In genomic region chr2:33639301-33640170, GRCm38 (mm10) we compare ENCODE assay signal across 9 mouse cellular contexts. TPM values are rescaled to one million over a fixed set of nuclear protein-coding genes. Genes with fewer than 3 reads are reported as not detected.
DNase-seq lines count a peak whose midpoint lies in the region; ATAC-seq and TF ChIP-seq lines count a peak whose summit lies in the region.
"Had no signal": no experiment of that assay in that cellular context is flagged by ENCODE, and none has a peak within 500 bp of the region (broad histone marks: within the 10 kb centered on the region; RNA-seq: fewer than 3 reads in every experiment).

No protein-coding gene starts in this region.

- no peak overlapping the region for H3K9ac ChIP-seq in liver, embryonic 11.5 days (ENCODE audit: low read depth, low read length)
- peak overlapping the region; percentile 99 for H3K9ac ChIP-seq in limb, embryonic 12.5 days (replicated peaks)
- H3K9ac ChIP-seq: liver, embryonic 14.5 days had no signal

- no peak for ATAC-seq in liver, embryonic 11.5 days (replicated peaks; ENCODE audit: low FRiP score)
- no peak for ATAC-seq in limb, embryonic 12.5 days (ENCODE audit: insufficient number of reproducible peaks, insufficient read depth, low FRiP score, low TSS enrichment, low read depth)

- 0 out of 2 replicates have a peak, but pooled peaks cover 3% of the 10 kb centered on the region for H3K4me1 ChIP-seq in liver, embryonic 11.5 days (replicated peaks; ENCODE audit: control insufficient read depth, insufficient read depth, low read length)
- peaks cover 45% of the 10 kb centered on the region for H3K4me1 ChIP-seq in limb, embryonic 12.5 days (replicated peaks)

- peaks cover 100% of the 10 kb centered on the region for H3K27me3 ChIP-seq in liver, embryonic 11.5 days (replicated peaks; ENCODE audit: control insufficient read depth, insufficient read depth, low read length)
- H3K27me3 ChIP-seq in limb, embryonic 12.5 days: peaks cover 96% of the 10 kb centered on the region

- peak overlapping the region; percentile 32 for H3K4me3 ChIP-seq in liver, embryonic 11.5 days (ENCODE audit: low read depth, low read length)
- peak overlapping the region; percentile 72 for H3K4me3 ChIP-seq in limb, embryonic 12.5 days (replicated peaks)
- no peak overlapping the region for H3K4me3 ChIP-seq in left cerebral cortex, adult 2 months

- WGBS in liver, embryonic 11.5 days: under 1% methylated on average over 71 of the region's 71 CpGs
- under 1% methylated on average over 71 of the region's 71 CpGs for WGBS in limb, embryonic 12.5 days

- H3K36me3 ChIP-seq in liver, embryonic 11.5 days (ENCODE audit: control insufficient read depth, insufficient read depth, low read length): no peaks in the 10 kb centered on the region
- H3K36me3 ChIP-seq in limb, embryonic 12.5 days: peaks cover 7% of the 10 kb centered on the region; the same call in 1 of the 2 replicates

- no peaks in the 10 kb centered on the region for H3K9me3 ChIP-seq in liver, embryonic 11.5 days (ENCODE audit: control insufficient read depth, low read length)
- no peaks in the 10 kb centered on the region for H3K9me3 ChIP-seq in limb, embryonic 12.5 days

- intact Hi-C loops in left cerebral cortex, adult 2 months (cut with DNase I): loop anchor here (5.0 kb wide), 1 partner anchor 72 kb away; no protein-coding TSS in a partner anchor

- peak overlapping the region; percentile 47 for H3K4me2 ChIP-seq in liver, embryonic 11.5 days
- H3K4me2 ChIP-seq in limb, embryonic 12.5 days: peak overlapping the region; percentile 74

- H3K27ac ChIP-seq in liver, embryonic 11.5 days (ENCODE audit: low read depth, low read length): no peak overlapping the region
- peak overlapping the region; percentile 93 for H3K27ac ChIP-seq in limb, embryonic 12.5 days
- H3K27ac ChIP-seq in left cerebral cortex, adult 2 months: no peak overlapping the region
- H3K27ac ChIP-seq: liver, embryonic 14.5 days had no signal

- DNase-seq in liver, embryonic 11.5 days (ENCODE audit: low spot score): no peak
- DNase-seq in liver: no peak
- DNase-seq in gastrocnemius, postnatal 25 days: peak; percentile 27
- peak; percentile 37 for DNase-seq in naive thymus-derived CD4-positive, alpha-beta T cell, adult 2 months (ENCODE audit: low read depth)
- DNase-seq in left cerebral cortex, adult 8-10 months (ENCODE audit: low spot score in 2 of 2): no peak
- DNase-seq in left cerebral cortex, adult 2 months (ENCODE audit: extremely low spot score in 1 of 2, low spot score in 2 of 2): no peak
- no peak for DNase-seq in urinary bladder, adult 2 months (ENCODE audit: low spot score)

- TF ChIP-seq CTCF in left cerebral cortex, adult 2 months (IDR thresholded peaks at IDR 0.05): no peak

RNA-seq across cellular contexts. Expression of gene Lmx1b, which starts 0.8 kb away (rescaled TPM):
- 0.14 TPM in 1 of 2 replicates, not detected in the other for polyA plus RNA-seq in liver, embryonic 11.5 days (2014; fragmentation: Nextera tagmentation; extraction: Ambion mirVana)
- total RNA-seq in gastrocnemius, postnatal 25 days (2021): under 1 TPM; 0.05 to 0.24 TPM
- polyA plus RNA-seq in limb, embryonic 12.5 days (2016; fragmentation: Nextera tagmentation; extraction: Ambion mirVana): 8.6 and 9.9 TPM in 2 replicates
- under 1 TPM; 0.35 to 0.98 (median 0.60) TPM for total RNA-seq in left cerebral cortex, adult 8-10 months (2022)
- under 1 TPM in 1 of 2 experiments, not detected in 1; 0.07 TPM for total RNA-seq in left cerebral cortex, adult 2 months (2021)
- polyA plus RNA-seq in urinary bladder, adult 2 months (2012; rRNA removed): 0.12 and 0.38 TPM in 2 replicates

Comparison
In these comparisons a context has a peak if more than half of its experiments do, and no peak if none do; other contexts are left out.
1. DNase-seq: peak in gastrocnemius, postnatal 25 days (single experiment) and naive thymus-derived CD4-positive, alpha-beta T cell, adult 2 months (single experiment); none in liver, embryonic 11.5 days (single experiment), liver (single experiment), left cerebral cortex, adult 8-10 months (0 of 2), left cerebral cortex, adult 2 months (0 of 2) and urinary bladder, adult 2 months (single experiment).